Mouse (Mus musculus) heart, postnatal 4 days (tissue): ENCODE data around the gene Mrpl1. TPM values are rescaled to one million over a fixed set of nuclear protein-coding genes. Genes with fewer than 3 reads are reported as not detected.
A peak's percentile ranks its signal among the peaks of the same experiment; 100 is the strongest.

ENCODE experiments used
- DNase-seq: peaks from one replicate; pipeline ENCODE4 v3.0.0; 2021
- total RNA-seq, 2 experiments: library from RNA; stranded (reverse); gene quantifications; 2 replicates each; pipeline ENCODE4 v1.2.3; 2021

Gene Mrpl1
- total RNA-seq, 2 experiments from 2014 or later = 25.8 to 26.2 TPM

GRCm38 (mm10) chr5:96207531-96207930, 1.8 kb upstream of the Mrpl1 start:
- no peak for DNase-seq

- DNase-seq = no peak
Observed at GRCm38 (mm10) chr5:96208543-96208942, 750 bp upstream of the Mrpl1 start.

- DNase-seq = peak; percentile 95
Observed at GRCm38 (mm10) chr5:96209916-96210583, 757 bp downstream of the Mrpl1 start.

- DNase-seq = no peak
Observed at GRCm38 (mm10) chr5:96218648-96219047, 9.4 kb downstream of the Mrpl1 start.

- no peak for DNase-seq
Observed at GRCm38 (mm10) chr5:96219512-96219911, 10.2 kb downstream of the Mrpl1 start.

GRCm38 (mm10) chr5:96221298-96221697, 12.0 kb downstream of the Mrpl1 start:
- DNase-seq = no peak

GRCm38 (mm10) chr5:96221812-96222585, 12.7 kb downstream of the Mrpl1 start:
- no peak for DNase-seq

- no peak for DNase-seq
Observed at GRCm38 (mm10) chr5:96222964-96223363, 13.7 kb downstream of the Mrpl1 start.

GRCm38 (mm10) chr5:96226490-96226889, 17.2 kb downstream of the Mrpl1 start:
- no peak for DNase-seq

GRCm38 (mm10) chr5:96228967-96229366, 19.7 kb downstream of the Mrpl1 start:
- no peak for DNase-seq

GRCm38 (mm10) chr5:96238797-96239196, 29.5 kb downstream of the Mrpl1 start:
- no peak for DNase-seq

- no peak for DNase-seq
Observed at GRCm38 (mm10) chr5:96240856-96241255, 31.6 kb downstream of the Mrpl1 start.

GRCm38 (mm10) chr5:96244511-96244910, 35.2 kb downstream of the Mrpl1 start:
- no peak for DNase-seq

- no peak for DNase-seq
Observed at GRCm38 (mm10) chr5:96253995-96254394, 44.7 kb downstream of the Mrpl1 start.

GRCm38 (mm10) chr5:96255166-96255565, 45.9 kb downstream of the Mrpl1 start:
- DNase-seq = no peak

GRCm38 (mm10) chr5:96258210-96258609, 48.9 kb downstream of the Mrpl1 start:
- no peak for DNase-seq

- DNase-seq = peak; percentile 66
Observed at GRCm38 (mm10) chr5:96267017-96267702, 57.9 kb downstream of the Mrpl1 start.

GRCm38 (mm10) chr5:96271070-96271469, 61.8 kb downstream of the Mrpl1 start:
- no peak for DNase-seq

- no peak for DNase-seq
Observed at GRCm38 (mm10) chr5:96305786-96306185, 96.5 kb downstream of the Mrpl1 start.

GRCm38 (mm10) chr5:96306271-96306670, 97.0 kb downstream of the Mrpl1 start:
- DNase-seq = no peak

- DNase-seq = no peak
Observed at GRCm38 (mm10) chr5:96306826-96307225, 97.5 kb downstream of the Mrpl1 start.

GRCm38 (mm10) chr5:96308086-96308485, 98.8 kb downstream of the Mrpl1 start:
- DNase-seq = no peak

- DNase-seq = no peak
Observed at GRCm38 (mm10) chr5:96308645-96309044, 99.4 kb downstream of the Mrpl1 start.
